Mouse (Mus musculus) intestine, embryonic 14.5 days (tissue): Measurements from ENCODE around the gene Arhgap17. TPM values are rescaled to one million over a fixed set of nuclear protein-coding genes. Genes with fewer than 3 reads are reported as not detected.

Experiments used
- ATAC-seq: fragments of 200-750 bp; cut with Nextera tagmentation; replicated peaks from 2 replicates; pipeline ENCODE4 v1.8.0; 2017; ENCODE audit warnings: low read depth, moderate number of reproducible peaks, moderate TSS enrichment, moderate library complexity; ENCODE audit not compliant: low FRiP score, low TSS enrichment
- DNase-seq: peaks from one replicate; pipeline ENCODE4 v3.0.0-alpha.2; 2018; ENCODE audit warnings: low spot score
- H3K27ac ChIP-seq: fragments of 300-500 bp; sonication (generic); 2 replicates; pipeline ENCODE4 v1.5.1; 2014; ENCODE audit warnings: low read depth, mild to moderate bottlenecking, control low read depth
- H3K27me3 ChIP-seq: fragments of 300-500 bp; sonication (generic); replicated peaks from 2 replicates; pipeline ENCODE4 v1.6.1; 2014; ENCODE audit warnings: low read length, control low read depth; ENCODE audit not compliant: control insufficient read depth, insufficient read depth
- H3K36me3 ChIP-seq: fragments of 300-500 bp; sonication (generic); 2 replicates; pipeline ENCODE4 v1.6.1; 2014; ENCODE audit warnings: low read length, control low read depth; ENCODE audit not compliant: control insufficient read depth, insufficient read depth
- H3K4me1 ChIP-seq: fragments of 300-500 bp; sonication (generic); replicated peaks from 2 replicates; pipeline ENCODE4 v1.6.1; 2014; ENCODE audit warnings: low read length, control low read depth, mixed read lengths; ENCODE audit not compliant: control insufficient read depth, insufficient read depth
- H3K4me2 ChIP-seq: fragments of 300-500 bp; sonication (generic); 2 replicates; pipeline ENCODE4 v1.6.1; 2014; ENCODE audit warnings: low read length
- H3K4me3 ChIP-seq: fragments of 300-500 bp; sonication (generic); 2 replicates; pipeline ENCODE4 v1.5.1; 2014; ENCODE audit warnings: low read depth, low read length, control low read depth, mixed read lengths
- H3K9ac ChIP-seq: fragments of 300-500 bp; sonication (generic); 2 replicates; pipeline ENCODE4 v1.6.1; 2014; ENCODE audit warnings: mild to moderate bottlenecking, low read length
- H3K9me3 ChIP-seq: fragments of 300-500 bp; sonication (generic); 2 replicates; pipeline ENCODE4 v1.6.1; 2016; ENCODE audit warnings: low read length, control low read depth; ENCODE audit not compliant: control insufficient read depth
- WGBS: fragments of 180-500 bp; shearing (Covaris S2); extraction: QIAGEN DNeasy Blood & Tissue Kit; methylation state at CpG from one replicate; pipeline ENCODE4 v1.1.7; 2014; 5-methylcytosine and 5-hydroxymethylcytosine counted together
- polyA plus RNA-seq: library from polyadenylated mRNA; unstranded; fragments of >200 nt; fragmentation: Nextera tagmentation; extraction: Ambion mirVana; gene quantifications from 2 replicates; pipeline ENCODE4 v1.2.1, GENCODE M21; 2014

The Arhgap17 gene
- polyA plus RNA-seq, 1 experiment from 2014 or later: 28.9 TPM

GRCm38 (mm10) chr7:123296097-123296496 is 73.6 kb downstream of the Arhgap17 start:
- no peak overlapping the region for H3K9ac ChIP-seq
- WGBS: 84% methylated on average over 6 of the region's 6 CpGs
- H3K27me3 ChIP-seq: no peaks in the 10 kb centered on the region
- no peak overlapping the region for H3K27ac ChIP-seq
- H3K4me3 ChIP-seq: no peak overlapping the region
- DNase-seq (no peak), ATAC-seq (no peak)
- no peak overlapping the region for H3K4me2 ChIP-seq
- no peaks in the 10 kb centered on the region for H3K4me1 ChIP-seq
- H3K9me3 ChIP-seq: no peaks in the 10 kb centered on the region
- peaks cover 69% of the 10 kb centered on the region for H3K36me3 ChIP-seq

- peaks cover 73% of the 10 kb centered on the region for H3K36me3 ChIP-seq
- H3K4me3 ChIP-seq: no peak overlapping the region
- H3K9ac ChIP-seq: no peak overlapping the region
- no peak overlapping the region for H3K27ac ChIP-seq
- no peaks in the 10 kb centered on the region for H3K9me3 ChIP-seq
- no peak for DNase-seq
- H3K4me1 ChIP-seq: no peaks in the 10 kb centered on the region
- no peaks in the 10 kb centered on the region for H3K27me3 ChIP-seq
- ATAC-seq: no peak
- no peak overlapping the region for H3K4me2 ChIP-seq
- WGBS: 88% methylated on average over 7 of the region's 7 CpGs
Observed at GRCm38 (mm10) chr7:123295423-123295822, 74.3 kb downstream of the Arhgap17 start.

- ATAC-seq: no peak
- Histone ChIP-seq H3K9ac (no peak overlapping the region), H3K4me2 (no peak overlapping the region), H3K27ac (no peak overlapping the region), H3K4me1 (no peaks in the 10 kb centered on the region), H3K4me3 (no peak overlapping the region), H3K27me3 (no peaks in the 10 kb centered on the region), H3K36me3 (peaks cover 69% of the 10 kb centered on the region), H3K9me3 (no peaks in the 10 kb centered on the region)
- no peak for DNase-seq
- 85% methylated on average over 7 of the region's 7 CpGs for WGBS
Observed at GRCm38 (mm10) chr7:123293898-123294297, 75.8 kb downstream of the Arhgap17 start.

GRCm38 (mm10) chr7:123291942-123292341 is 77.8 kb downstream of the Arhgap17 start:
- no peaks in the 10 kb centered on the region for H3K27me3 ChIP-seq
- DNase-seq (no peak), ATAC-seq (no peak)
- peaks cover 65% of the 10 kb centered on the region for H3K36me3 ChIP-seq
- no peak overlapping the region for H3K4me3 ChIP-seq
- 87% methylated on average over 8 of the region's 8 CpGs for WGBS
- no peak overlapping the region for H3K27ac ChIP-seq
- H3K9ac ChIP-seq: no peak overlapping the region
- H3K9me3 ChIP-seq: no peaks in the 10 kb centered on the region
- H3K4me2 ChIP-seq: no peak overlapping the region
- H3K4me1 ChIP-seq: no peaks in the 10 kb centered on the region

GRCm38 (mm10) chr7:123289176-123289575 is 80.5 kb downstream of the Arhgap17 start:
- peaks cover 59% of the 10 kb centered on the region for H3K36me3 ChIP-seq
- no peak overlapping the region for H3K4me3 ChIP-seq

GRCm38 (mm10) chr7:123287903-123288302 is 81.8 kb downstream of the Arhgap17 start:
- no peak overlapping the region for H3K27ac ChIP-seq
- H3K4me2 ChIP-seq: no peak overlapping the region
- no peak overlapping the region for H3K9ac ChIP-seq
- H3K4me3 ChIP-seq: no peak overlapping the region
- DNase-seq: no peak
- no peaks in the 10 kb centered on the region for H3K27me3 ChIP-seq
- H3K4me1 ChIP-seq: no peaks in the 10 kb centered on the region
- peaks cover 53% of the 10 kb centered on the region for H3K36me3 ChIP-seq
- no peak for ATAC-seq
- WGBS: 87% methylated on average over 3 of the region's 3 CpGs
- H3K9me3 ChIP-seq: no peaks in the 10 kb centered on the region

More at GRCm38 (mm10) chr7:123289176-123289575, 80.5 kb downstream of the Arhgap17 start:
- Histone ChIP-seq H3K27ac (no peak overlapping the region), H3K9ac (no peak overlapping the region), H3K27me3 (no peaks in the 10 kb centered on the region), H3K9me3 (no peaks in the 10 kb centered on the region), H3K4me2 (no peak overlapping the region), H3K4me1 (no peaks in the 10 kb centered on the region)
- ATAC-seq (no peak), DNase-seq (no peak)
- 83% methylated on average over 4 of the region's 4 CpGs for WGBS

GRCm38 (mm10) chr7:123285896-123286295 is 83.8 kb downstream of the Arhgap17 start:
- Histone ChIP-seq H3K27me3 (no peaks in the 10 kb centered on the region), H3K4me3 (no peak overlapping the region), H3K36me3 (peaks cover 51% of the 10 kb centered on the region), H3K4me2 (no peak overlapping the region), H3K9me3 (no peaks in the 10 kb centered on the region), H3K27ac (no peak overlapping the region), H3K9ac (no peak overlapping the region), H3K4me1 (no peaks in the 10 kb centered on the region)
- ATAC-seq (no peak), DNase-seq (no peak)
- WGBS: 94% methylated on average over 5 of the region's 5 CpGs

- Histone ChIP-seq H3K9me3 (no peaks in the 10 kb centered on the region), H3K36me3 (peaks cover 51% of the 10 kb centered on the region), H3K9ac (no peak overlapping the region), H3K4me2 (no peak overlapping the region), H3K4me3 (no peak overlapping the region), H3K4me1 (no peaks in the 10 kb centered on the region), H3K27ac (no peak overlapping the region), H3K27me3 (no peaks in the 10 kb centered on the region)
- WGBS: 81% methylated on average over 4 of the region's 4 CpGs
- DNase-seq: no peak
- ATAC-seq: no peak
Observed at GRCm38 (mm10) chr7:123283826-123284225, 85.9 kb downstream of the Arhgap17 start.

- no peak overlapping the region for H3K27ac ChIP-seq
- H3K9ac ChIP-seq: no peak overlapping the region
- WGBS: 92% methylated on average over 4 of the region's 4 CpGs
- H3K9me3 ChIP-seq: no peaks in the 10 kb centered on the region
- ATAC-seq (no peak), DNase-seq (no peak)
- H3K4me3 ChIP-seq: no peak overlapping the region
- no peaks in the 10 kb centered on the region for H3K27me3 ChIP-seq
- H3K4me1 ChIP-seq: no peaks in the 10 kb centered on the region
- peaks cover 36% of the 10 kb centered on the region for H3K36me3 ChIP-seq
- no peak overlapping the region for H3K4me2 ChIP-seq
Observed at GRCm38 (mm10) chr7:123279797-123280196, 89.9 kb downstream of the Arhgap17 start.
